Mouse (Mus musculus): ENCODE results near the gene Nudt8.

GRCm38 (mm10) chr19:4018743-4019583, 18.6 kb downstream of the Nudt8 start:
- TF ChIP-seq CTCF (IDR thresholded peaks at IDR 0.05; ENCODE audit: low read depth) (peak; percentile 90), EP300 (IDR thresholded peaks at IDR 0.05; ENCODE audit: low read depth) (peak; percentile 18; the same call in 1 of the 2 replicates)

Data from liver, postnatal 0 days (tissue).